Mouse (Mus musculus) hindbrain, embryonic 13.5 days (tissue): ENCODE data around the gene Sco2. TPM values are rescaled to one million over a fixed set of nuclear protein-coding genes. Genes with fewer than 3 reads are reported as not detected.
A peak's percentile ranks its signal among the peaks of the same experiment; 100 is the strongest.

ENCODE experiments used
- ATAC-seq: fragments of 200-750 bp; cut with Nextera tagmentation; 2 replicates; pipeline ENCODE4 v1.8.0; 2017; ENCODE audit warnings: moderate TSS enrichment; ENCODE audit not compliant: low FRiP score
- H3K27ac ChIP-seq: fragments of 300-500 bp; sonication (generic); 2 replicates; pipeline ENCODE4 v1.5.1; 2015; ENCODE audit warnings: inconsistent platforms, mild to moderate bottlenecking, moderate library complexity
- H3K27me3 ChIP-seq: fragments of 300-500 bp; sonication (generic); 2 replicates; pipeline ENCODE4 v1.6.1; 2015; ENCODE audit warnings: mild to moderate bottlenecking, inconsistent platforms
- H3K36me3 ChIP-seq: fragments of 300-500 bp; sonication (generic); 2 replicates; pipeline ENCODE4 v1.6.1; 2015; ENCODE audit warnings: mild to moderate bottlenecking, inconsistent platforms
- H3K4me1 ChIP-seq: fragments of 300-500 bp; sonication (generic); replicated peaks from 2 replicates; pipeline ENCODE4 v1.6.1; 2015; ENCODE audit warnings: inconsistent platforms
- H3K4me2 ChIP-seq: fragments of 300-500 bp; sonication (generic); 2 replicates; pipeline ENCODE4 v1.6.1; 2015; ENCODE audit warnings: inconsistent platforms, mild to moderate bottlenecking, moderate library complexity
- H3K4me3 ChIP-seq: fragments of 300-500 bp; sonication (generic); 2 replicates; pipeline ENCODE4 v1.5.1; 2015; ENCODE audit warnings: mild to moderate bottlenecking, inconsistent platforms
- H3K9ac ChIP-seq: fragments of 300-500 bp; sonication (generic); 2 replicates; pipeline ENCODE4 v1.6.1; 2015; ENCODE audit warnings: mild to moderate bottlenecking, inconsistent platforms
- H3K9me3 ChIP-seq: fragments of 300-500 bp; sonication (generic); 2 replicates; pipeline ENCODE4 v1.6.1; 2016; ENCODE audit warnings: inconsistent platforms
- WGBS: fragments of 180-500 bp; shearing (Covaris S2); methylation state at CpG from one replicate; pipeline ENCODE4 v1.1.7; 2015; 5-methylcytosine and 5-hydroxymethylcytosine counted together
- polyA plus RNA-seq: library from polyadenylated mRNA; unstranded; fragments of >200 nt; fragmentation: Nextera tagmentation; extraction: Ambion mirVana; gene quantifications from 2 replicates; pipeline ENCODE4 v1.2.1, GENCODE M21; 2015

The Sco2 gene
- 10.9 and 11.3 TPM in 2 replicates for polyA plus RNA-seq

- peaks cover 31% of the 10 kb centered on the region for H3K27me3 ChIP-seq
- peaks cover 41% of the 10 kb centered on the region for H3K36me3 ChIP-seq
- peak within 1 kb of the TSS; percentile 68 for H3K4me3 ChIP-seq
- peak within 1 kb of the TSS; percentile 96 for H3K27ac ChIP-seq
- WGBS, result under 1% methylated on average over 42 of the region's 42 CpGs
- ATAC-seq, result peak; percentile 86
- H3K4me2 ChIP-seq, result peak within 1 kb of the TSS; percentile 86
- H3K4me1 ChIP-seq, result peaks cover 36% of the 10 kb centered on the region
- peak within 1 kb of the TSS; percentile 87 for H3K9ac ChIP-seq
- no peaks in the 10 kb centered on the region for H3K9me3 ChIP-seq
These were observed at the start of gene Sco2 for GRCm38 (mm10) chr15:89373762-89374248. Gene Sco2 (minus strand): TSS chr15:89373846.

- H3K4me1 ChIP-seq, result no peaks in the 10 kb centered on the region
- no peak overlapping the region for H3K9ac ChIP-seq
- no peaks in the 10 kb centered on the region for H3K9me3 ChIP-seq
- no peak overlapping the region for H3K4me3 ChIP-seq
- H3K27me3 ChIP-seq, result no peaks in the 10 kb centered on the region
- H3K4me2 ChIP-seq, result no peak overlapping the region
- H3K27ac ChIP-seq, result no peak overlapping the region
- 92% methylated on average over 9 of the region's 9 CpGs for WGBS
- no peak for ATAC-seq
- peaks cover 86% of the 10 kb centered on the region for H3K36me3 ChIP-seq
These were observed 48.3 kb upstream of the Sco2 start for GRCm38 (mm10) chr15:89421938-89422337.

- H3K9ac ChIP-seq, result no peak overlapping the region
- H3K4me3 ChIP-seq, result no peak overlapping the region
- no peak overlapping the region for H3K27ac ChIP-seq
- 94% methylated on average over 8 of the region's 8 CpGs for WGBS
- H3K36me3 ChIP-seq, result peaks cover 43% of the 10 kb centered on the region
- ATAC-seq, result no peak
- H3K4me1 ChIP-seq, result no peaks in the 10 kb centered on the region
- no peak overlapping the region for H3K4me2 ChIP-seq
- no peaks in the 10 kb centered on the region for H3K9me3 ChIP-seq
- H3K27me3 ChIP-seq, result no peaks in the 10 kb centered on the region
These were observed 41.6 kb upstream of the Sco2 start for GRCm38 (mm10) chr15:89415282-89415681.

DNA sequence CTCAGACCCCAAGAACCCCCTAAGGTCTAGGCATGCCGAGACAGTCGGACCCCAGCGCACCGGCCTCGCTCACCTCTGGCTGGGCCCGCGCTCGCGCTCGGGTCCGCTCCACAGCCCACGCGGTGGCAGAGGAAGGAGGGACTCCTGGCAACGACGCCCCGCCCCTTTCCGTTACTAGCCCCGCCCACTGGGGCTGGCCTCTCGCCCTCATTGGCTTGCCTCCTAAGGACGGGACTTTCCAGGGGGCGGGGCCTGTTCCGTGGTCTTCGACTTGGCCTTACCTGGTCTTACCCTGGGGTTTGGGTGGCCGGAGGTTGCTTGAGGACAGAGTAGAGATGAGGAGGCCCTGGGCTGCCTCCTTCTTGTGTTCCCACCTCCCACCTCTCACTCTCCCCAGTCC is 36.5 kb upstream of the Sco2 start, which contains the start of gene Syce3:
Gene Syce3, minus strand, starts transcription at position 386 of the 400 bp plus-strand sequence.
- 88% methylated on average over 22 of the region's 24 CpGs for WGBS
- no peak for ATAC-seq
- H3K27me3 ChIP-seq, result no peaks in the 10 kb centered on the region

DNA sequence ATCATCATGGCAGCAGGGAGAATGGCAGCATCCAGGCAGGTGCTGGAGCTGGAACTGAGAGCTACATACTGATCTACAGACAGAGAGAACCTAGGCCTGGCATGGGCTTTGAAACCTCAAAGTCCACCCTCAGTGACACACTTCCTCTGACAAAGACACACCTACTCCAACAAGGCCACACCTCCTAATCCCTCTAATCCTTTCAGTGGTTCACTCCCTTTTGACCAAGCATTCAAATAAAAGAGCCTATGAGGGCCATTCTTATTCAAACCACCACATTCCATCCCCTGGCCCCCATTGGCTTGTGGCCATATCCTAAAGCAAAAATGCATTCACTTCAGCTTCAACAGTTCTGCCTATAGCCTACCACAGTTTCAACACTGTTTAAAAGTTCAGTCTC is 33.0 kb upstream of the Sco2 start:
- no peaks in the 10 kb centered on the region for H3K36me3 ChIP-seq
- H3K9me3 ChIP-seq, result peaks cover 13% of the 10 kb centered on the region
- H3K27ac ChIP-seq, result no peak overlapping the region
- no peak overlapping the region for H3K9ac ChIP-seq
- no peaks in the 10 kb centered on the region for H3K4me1 ChIP-seq
- no peaks in the 10 kb centered on the region for H3K27me3 ChIP-seq
- H3K4me2 ChIP-seq, result no peak overlapping the region
- no peak overlapping the region for H3K4me3 ChIP-seq
- no peak for ATAC-seq

More for the DNA sequence above, 36.5 kb upstream of the Sco2 start, which contains the start of gene Syce3:
- no peak within 1 kb of the TSS for H3K4me3 ChIP-seq
- no peak within 1 kb of the TSS for H3K9ac ChIP-seq
- no peak within 1 kb of the TSS for H3K27ac ChIP-seq
- no peaks in the 10 kb centered on the region for H3K4me1 ChIP-seq
- no peaks in the 10 kb centered on the region for H3K36me3 ChIP-seq
- H3K9me3 ChIP-seq, result peaks cover 13% of the 10 kb centered on the region
- H3K4me2 ChIP-seq, result no peak within 1 kb of the TSS

DNA sequence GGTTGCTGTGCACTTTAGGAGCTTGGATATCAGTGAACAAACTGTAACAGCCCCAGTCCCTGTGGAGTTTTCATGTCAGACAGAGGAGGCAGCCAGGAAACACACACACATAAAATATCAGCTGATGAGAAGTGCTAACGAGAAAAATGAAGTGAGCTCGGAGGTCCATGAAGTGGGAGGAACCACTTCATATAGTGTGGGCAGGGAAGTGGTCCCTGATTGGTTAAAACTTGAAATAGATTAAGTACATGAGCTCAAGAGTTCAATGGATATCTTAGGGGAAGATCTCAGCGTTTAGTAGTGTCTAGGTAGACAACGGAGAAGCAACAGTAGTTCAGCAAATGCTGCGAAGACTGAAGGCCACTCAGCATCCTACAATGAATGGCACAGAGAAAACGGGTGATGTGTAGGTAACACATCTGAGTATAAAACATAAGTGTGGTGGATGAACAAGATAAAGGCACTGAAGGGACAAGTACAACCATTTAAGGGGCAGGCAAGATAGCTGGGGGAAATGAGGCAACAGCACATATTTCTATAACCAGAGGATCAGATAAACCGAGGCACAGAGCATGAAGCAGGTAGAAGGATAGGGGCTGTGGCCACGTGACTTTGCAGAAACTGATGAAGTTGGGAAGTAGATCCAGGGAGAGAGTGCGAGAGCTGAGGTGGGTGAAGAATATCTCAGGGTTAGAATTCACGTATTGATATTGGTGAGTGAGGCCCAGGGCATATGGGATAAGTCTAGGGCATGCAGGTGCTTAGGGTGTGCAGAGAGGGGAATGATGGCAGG is 31.4 kb upstream of the Sco2 start:
- Histone ChIP-seq H3K36me3 (no peaks in the 10 kb centered on the region), H3K4me2 (no peak overlapping the region), H3K9ac (no peak overlapping the region), H3K4me1 (no peaks in the 10 kb centered on the region), H3K4me3 (no peak overlapping the region), H3K27ac (no peak overlapping the region), H3K27me3 (no peaks in the 10 kb centered on the region), H3K9me3 (peaks cover 13% of the 10 kb centered on the region)
- no peak for ATAC-seq
- WGBS, result 88% methylated on average over 10 of the region's 10 CpGs

DNA sequence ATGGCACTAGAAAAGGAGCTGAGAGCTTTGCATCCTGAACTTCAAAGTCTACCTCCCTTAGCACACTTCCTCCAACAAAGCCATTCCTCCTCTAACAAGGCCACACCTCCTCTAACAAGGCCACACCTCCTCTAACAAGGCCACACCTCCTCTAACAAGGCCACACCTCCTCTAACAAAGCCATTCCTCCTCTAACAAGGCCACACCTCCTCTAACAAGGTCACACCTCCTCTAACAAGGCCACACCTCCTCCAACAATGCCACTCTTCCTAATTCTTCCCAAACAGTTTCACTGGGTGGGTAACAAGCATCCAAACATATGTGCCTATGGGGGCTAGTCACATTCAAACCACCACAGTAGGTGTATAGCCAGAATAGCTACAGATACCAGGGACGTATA is 28.8 kb upstream of the Sco2 start:
- no peaks in the 10 kb centered on the region for H3K27me3 ChIP-seq
- no peak overlapping the region for H3K9ac ChIP-seq
- H3K27ac ChIP-seq, result no peak overlapping the region
- no peak for ATAC-seq
- 0 out of 2 replicates have a peak, but pooled peaks cover 3% of the 10 kb centered on the region for H3K9me3 ChIP-seq
- 87% methylated on average over 1 of the region's 1 CpGs for WGBS
- no peak overlapping the region for H3K4me2 ChIP-seq
- no peaks in the 10 kb centered on the region for H3K4me1 ChIP-seq
- H3K4me3 ChIP-seq, result no peak overlapping the region
- H3K36me3 ChIP-seq, result no peaks in the 10 kb centered on the region

- no peaks in the 10 kb centered on the region for H3K4me1 ChIP-seq
- no peak for ATAC-seq
- H3K4me2 ChIP-seq, result no peak overlapping the region
- no peaks in the 10 kb centered on the region for H3K9me3 ChIP-seq
- H3K27me3 ChIP-seq, result no peaks in the 10 kb centered on the region
- H3K36me3 ChIP-seq, result no peaks in the 10 kb centered on the region
- H3K4me3 ChIP-seq, result no peak overlapping the region
- WGBS, result 90% methylated on average over 1 of the region's 1 CpGs
- no peak overlapping the region for H3K27ac ChIP-seq
- no peak overlapping the region for H3K9ac ChIP-seq
These were observed 26.1 kb upstream of the Sco2 start for GRCm38 (mm10) chr15:89399716-89400115.

GRCm38 (mm10) chr15:89398146-89398545 is 24.5 kb upstream of the Sco2 start:
- no peaks in the 10 kb centered on the region for H3K36me3 ChIP-seq
- no peaks in the 10 kb centered on the region for H3K27me3 ChIP-seq
- H3K9me3 ChIP-seq, result no peaks in the 10 kb centered on the region
- H3K4me1 ChIP-seq, result no peaks in the 10 kb centered on the region
- no peak overlapping the region for H3K27ac ChIP-seq
- no peak overlapping the region for H3K4me2 ChIP-seq
- WGBS, result 77% methylated on average over 2 of the region's 2 CpGs
- ATAC-seq, result no peak
- H3K4me3 ChIP-seq, result no peak overlapping the region
- no peak overlapping the region for H3K9ac ChIP-seq

GRCm38 (mm10) chr15:89396883-89397282 is 23.2 kb upstream of the Sco2 start:
- H3K27ac ChIP-seq, result no peak overlapping the region
- H3K9me3 ChIP-seq, result no peaks in the 10 kb centered on the region
- no peak for ATAC-seq
- WGBS, result 94% methylated on average over 4 of the region's 4 CpGs
- H3K9ac ChIP-seq, result no peak overlapping the region
- no peaks in the 10 kb centered on the region for H3K27me3 ChIP-seq
- H3K4me1 ChIP-seq, result no peaks in the 10 kb centered on the region
- no peak overlapping the region for H3K4me3 ChIP-seq
- no peak overlapping the region for H3K4me2 ChIP-seq
- H3K36me3 ChIP-seq, result no peaks in the 10 kb centered on the region

DNA sequence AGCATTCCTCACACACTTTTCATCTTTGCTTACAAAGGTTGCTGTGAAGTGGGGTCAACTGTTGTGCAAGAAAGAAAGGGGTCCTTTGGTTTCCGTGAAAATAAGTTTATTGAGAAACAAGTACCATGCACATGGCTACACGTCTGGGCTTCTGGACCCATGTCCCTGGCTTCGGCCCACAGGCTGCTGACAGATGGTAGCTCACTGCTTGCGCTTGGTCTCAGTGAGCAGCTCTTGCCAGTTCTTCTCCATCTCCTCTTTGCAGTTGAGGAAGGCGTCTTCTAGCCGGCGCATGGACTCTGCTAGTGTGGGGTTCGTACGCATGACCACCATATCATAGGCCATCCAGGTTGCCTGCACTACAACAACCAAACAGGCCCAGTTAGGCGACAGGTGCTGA is 16.4 kb upstream of the Sco2 start:
- H3K27ac ChIP-seq, result no peak overlapping the region
- H3K4me3 ChIP-seq, result no peak overlapping the region
- no peaks in the 10 kb centered on the region for H3K36me3 ChIP-seq
- no peak for ATAC-seq
- H3K4me2 ChIP-seq, result no peak overlapping the region
- 91% methylated on average over 10 of the region's 10 CpGs for WGBS
- no peak overlapping the region for H3K9ac ChIP-seq
- no peaks in the 10 kb centered on the region for H3K4me1 ChIP-seq
- H3K9me3 ChIP-seq, result no peaks in the 10 kb centered on the region
- peaks cover 7% of the 10 kb centered on the region; the same call in 1 of the 2 replicates for H3K27me3 ChIP-seq

DNA sequence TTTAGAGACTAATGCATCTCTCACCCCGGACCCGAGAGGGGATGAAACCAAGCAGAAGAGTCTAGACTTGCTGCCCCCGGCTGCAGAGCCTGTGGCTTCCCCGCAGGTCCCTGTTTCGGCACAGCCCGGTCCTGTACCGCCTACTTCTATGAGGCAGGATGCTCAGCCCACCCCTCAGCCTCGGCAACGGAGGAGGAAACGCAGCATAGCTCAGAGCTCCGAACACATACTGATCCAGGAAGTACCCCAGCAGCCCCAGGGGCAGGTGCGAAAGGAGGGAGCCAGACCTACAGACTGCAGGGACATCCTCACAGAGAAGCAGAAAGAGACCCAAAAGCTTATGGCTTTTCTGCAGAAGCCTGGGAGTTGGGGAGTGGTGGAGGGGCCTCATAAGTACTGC is 13.5 kb upstream of the Sco2 start:
- Histone ChIP-seq H3K9ac (no peak overlapping the region), H3K4me3 (no peak overlapping the region), H3K4me2 (no peak overlapping the region), H3K27ac (no peak overlapping the region), H3K27me3 (peaks cover 7% of the 10 kb centered on the region; the same call in 1 of the 2 replicates), H3K36me3 (no peaks in the 10 kb centered on the region), H3K9me3 (no peaks in the 10 kb centered on the region), H3K4me1 (no peaks in the 10 kb centered on the region)
- WGBS, result 50% methylated on average over 12 of the region's 12 CpGs
- no peak for ATAC-seq

GRCm38 (mm10) chr15:89384617-89385016 is 11.0 kb upstream of the Sco2 start, which contains the start of gene Klhdc7b:
Gene Klhdc7b (plus strand): TSS chr15:89384917.
- ATAC-seq, result no peak
- H3K4me1 ChIP-seq, result no peaks in the 10 kb centered on the region

More at GRCm38 (mm10) chr15:89384617-89385016, 11.0 kb upstream of the Sco2 start, which contains the start of gene Klhdc7b:
- Histone ChIP-seq H3K4me2 (no peak within 1 kb of the TSS), H3K9me3 (no peaks in the 10 kb centered on the region), H3K9ac (no peak within 1 kb of the TSS), H3K27ac (no peak within 1 kb of the TSS), H3K4me3 (no peak within 1 kb of the TSS), H3K36me3 (no peaks in the 10 kb centered on the region), H3K27me3 (peaks cover 25% of the 10 kb centered on the region)
- 89% methylated on average over 7 of the region's 7 CpGs for WGBS
